Mouse (Mus musculus): ENCODE measurements around the gene Atxn7l1.

Gene Atxn7l1

DNA sequence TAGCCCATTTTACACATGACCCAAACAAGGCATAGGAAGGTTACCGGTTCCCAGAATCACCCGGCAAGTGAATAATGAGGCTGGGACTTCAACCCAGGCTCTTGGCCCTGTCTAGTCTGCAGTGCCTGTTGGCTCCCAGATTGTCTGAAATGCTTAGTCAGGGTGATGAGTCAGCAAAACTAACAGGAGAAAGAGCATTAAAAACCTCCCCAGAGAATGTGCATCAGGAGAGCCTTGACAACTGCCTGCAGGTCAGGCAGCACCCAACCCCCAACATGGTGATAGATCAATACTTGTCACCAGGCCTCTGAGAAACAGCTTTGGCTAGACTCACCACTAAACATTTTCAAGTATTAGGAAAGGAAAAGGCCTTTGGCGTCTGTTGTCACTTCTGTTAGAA is 222.1 kb downstream of the Atxn7l1 start:
- in situ Hi-C loops (cut with MboI; ENCODE audit: low pct_unique_long_range_greater_than_20kb in 1 of 2, low sequenced_read_pairs in 2 of 2, unreplicated experiment in 1 of 2): no loop called here

DNA sequence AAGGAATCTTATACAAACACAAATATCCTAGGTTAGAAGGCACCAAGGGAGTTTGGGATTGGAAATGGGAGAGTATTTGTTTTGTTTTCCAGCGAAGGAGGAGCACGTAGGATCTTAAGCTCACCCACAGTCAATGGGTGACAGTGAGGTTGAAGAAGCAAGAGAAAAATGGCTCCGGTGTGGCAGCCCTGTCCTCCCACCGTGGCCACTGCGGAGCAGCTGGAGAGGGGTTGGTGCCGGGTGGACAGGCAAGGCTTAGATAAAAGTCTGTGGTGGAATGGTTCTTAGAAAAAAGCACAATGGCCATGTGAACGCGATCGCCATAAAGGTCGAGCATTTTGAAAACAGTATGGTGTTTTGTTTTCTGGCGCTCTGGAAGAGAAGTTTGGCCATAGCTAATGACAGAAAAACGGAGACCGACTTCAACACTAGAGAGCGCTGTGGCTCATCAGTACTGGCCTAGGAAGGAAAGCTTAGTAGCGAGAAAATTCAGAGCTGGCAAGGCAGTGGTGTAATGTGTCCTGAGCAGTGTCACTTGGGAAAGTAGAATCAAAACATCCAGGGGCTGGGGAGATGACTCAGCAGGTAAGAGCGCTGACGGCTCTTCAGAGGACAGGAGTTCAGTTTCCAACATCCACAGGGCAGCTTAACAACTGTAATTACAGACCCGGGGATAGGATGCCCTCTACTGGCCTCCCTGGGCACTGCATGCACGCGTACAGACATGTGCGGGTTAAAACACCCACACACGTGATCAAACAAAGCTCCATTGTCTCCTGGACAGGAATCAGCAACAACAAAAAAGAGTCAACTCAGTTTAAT is 232.3 kb downstream of the Atxn7l1 start:
- in situ Hi-C loops (cut with MboI; ENCODE audit: low pct_unique_long_range_greater_than_20kb in 1 of 2, low sequenced_read_pairs in 2 of 2, unreplicated experiment in 1 of 2): loop anchor here in 1 of 2 experiments (25.0 kb wide), 1 partner anchor 232 kb away; no protein-coding TSS in a partner anchor

DNA sequence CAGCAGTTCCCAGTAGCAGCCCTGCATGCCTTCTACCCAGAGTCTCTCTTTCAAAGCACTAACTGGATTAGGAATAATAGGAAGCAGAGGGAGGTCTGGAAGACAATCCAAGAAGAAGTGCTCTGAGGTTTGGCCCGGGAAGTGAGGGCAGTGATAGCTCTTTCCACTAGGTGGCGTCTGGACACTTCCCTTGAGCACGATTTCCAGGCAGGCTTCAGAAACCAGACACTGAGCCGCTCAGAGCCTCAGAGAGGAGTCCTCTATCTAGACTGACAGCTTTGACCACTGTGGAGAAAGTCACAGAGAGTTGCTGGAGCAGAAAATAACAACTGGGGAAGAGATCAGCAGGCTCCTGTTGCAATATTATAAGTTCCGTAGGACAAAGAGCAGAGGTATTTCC is 241.3 kb downstream of the Atxn7l1 start:
- in situ Hi-C loops (cut with MboI; ENCODE audit: low pct_unique_long_range_greater_than_20kb in 1 of 2, low sequenced_read_pairs in 2 of 2, unreplicated experiment in 1 of 2): loop anchor here (5.0 to 25.0 kb wide), 2 partner anchors 33 to 223 kb away; no protein-coding TSS in a partner anchor

- in situ Hi-C loops (cut with MboI; ENCODE audit: low pct_unique_long_range_greater_than_20kb in 1 of 2, low sequenced_read_pairs in 2 of 2, unreplicated experiment in 1 of 2): loop anchor here in 1 of 2 experiments (25.0 kb wide), 1 partner anchor 221 kb away; no protein-coding TSS in a partner anchor
Measured at GRCm38 (mm10) chr12:33390844-33391560, 243.5 kb downstream of the Atxn7l1 start.

- in situ Hi-C loops (cut with MboI; ENCODE audit: low pct_unique_long_range_greater_than_20kb in 1 of 2, low sequenced_read_pairs in 2 of 2, unreplicated experiment in 1 of 2): loop anchor here in 1 of 2 experiments (25.0 kb wide), 1 partner anchor 217 kb away; no protein-coding TSS in a partner anchor
Measured at GRCm38 (mm10) chr12:33394804-33395623, 247.5 kb downstream of the Atxn7l1 start, which contains the start of gene Efcab10. TSS of gene Efcab10 (plus strand) at chr12:33394854.

DNA sequence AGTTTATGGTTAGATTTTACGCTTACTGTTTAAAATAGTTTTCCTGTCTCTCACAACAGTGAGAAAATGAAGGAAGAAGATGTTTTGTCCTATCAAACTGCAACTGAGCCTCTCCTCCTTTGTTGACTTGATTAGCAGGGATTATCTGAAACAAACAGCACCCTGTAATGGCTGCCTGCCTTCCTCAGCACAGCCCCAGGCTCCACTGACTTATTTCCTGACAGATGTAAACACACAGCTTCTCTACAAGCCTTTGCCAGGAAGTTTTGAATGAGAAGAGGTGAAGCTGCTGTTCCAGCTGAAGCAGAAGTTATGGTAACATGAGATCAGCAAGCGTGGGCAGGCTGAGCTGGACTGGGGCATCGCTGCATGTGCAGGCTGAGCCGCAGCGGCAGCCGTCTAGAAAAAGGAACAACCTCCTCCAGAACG is 255.8 kb downstream of the Atxn7l1 start:
- in situ Hi-C loops (cut with MboI; ENCODE audit: low pct_unique_long_range_greater_than_20kb in 1 of 2, low sequenced_read_pairs in 2 of 2, unreplicated experiment in 1 of 2): no loop called here

DNA sequence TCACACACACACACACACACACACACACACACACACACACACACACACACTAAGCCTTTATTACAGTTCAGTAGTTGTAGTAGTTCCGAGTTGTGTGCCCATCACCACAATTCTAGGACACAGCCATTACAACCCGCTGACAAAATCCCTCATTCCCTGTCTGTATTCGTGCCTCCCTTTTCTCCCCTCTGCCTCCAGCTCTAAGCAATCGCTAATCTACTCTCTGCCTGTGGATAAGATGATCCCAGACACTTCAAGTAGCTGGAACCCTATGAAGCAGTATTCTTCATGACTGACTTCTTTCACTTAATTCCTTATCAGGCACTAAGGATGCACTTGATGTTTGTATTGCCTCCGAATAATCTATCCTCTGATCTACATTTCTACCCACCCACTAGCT is 257.5 kb downstream of the Atxn7l1 start:
- in situ Hi-C loops (cut with MboI; ENCODE audit: low pct_unique_long_range_greater_than_20kb in 1 of 2, low sequenced_read_pairs in 2 of 2, unreplicated experiment in 1 of 2): no loop called here

DNA sequence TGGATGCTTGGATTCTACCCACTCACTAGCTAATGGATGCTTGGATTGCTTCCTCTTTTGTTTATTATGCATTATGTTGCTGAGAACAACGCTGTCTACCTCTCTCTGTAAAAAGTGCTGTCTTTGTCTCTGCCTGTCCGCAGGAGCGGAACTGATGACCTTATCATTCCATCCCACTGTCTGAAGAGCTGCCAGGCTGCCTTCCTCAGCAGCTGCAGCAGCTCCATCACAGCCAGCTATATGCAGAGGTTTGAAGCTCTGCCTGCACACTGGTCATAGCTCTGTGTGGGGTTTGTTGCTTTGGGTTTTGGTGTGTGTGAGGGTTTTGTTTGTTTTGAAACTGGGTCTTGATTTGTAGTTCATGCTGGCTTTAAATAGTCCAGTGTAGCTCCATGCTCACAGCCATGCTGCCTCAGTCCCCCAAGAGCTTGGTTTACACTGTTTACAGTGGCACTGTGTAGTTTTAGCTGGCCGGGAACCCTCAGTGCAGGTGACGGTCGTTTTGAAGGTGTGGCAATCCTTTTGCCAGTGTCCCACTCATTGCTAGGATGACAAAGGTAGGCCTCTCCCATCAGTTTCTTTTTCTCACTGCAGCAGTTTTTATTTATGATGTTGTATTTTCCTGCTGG is 258.0 kb downstream of the Atxn7l1 start:
- in situ Hi-C loops (cut with MboI; ENCODE audit: low pct_unique_long_range_greater_than_20kb in 1 of 2, low sequenced_read_pairs in 2 of 2, unreplicated experiment in 1 of 2): no loop called here

GRCm38 (mm10) chr12:33411580-33412151 is 264.2 kb downstream of the Atxn7l1 start:
- in situ Hi-C loops (cut with MboI; ENCODE audit: low pct_unique_long_range_greater_than_20kb in 1 of 2, low sequenced_read_pairs in 2 of 2, unreplicated experiment in 1 of 2): no loop called here

Data from mouse embryonic stem cell (cell line).